Mouse (Mus musculus) adrenal gland, postnatal 4 days (tissue): Measurements from ENCODE around the gene Btaf1. TPM values are rescaled to one million over a fixed set of nuclear protein-coding genes. Genes with fewer than 3 reads are reported as not detected.
A peak's percentile ranks its signal among the peaks of the same experiment; 100 is the strongest.
"Not testable (repeated sequence)": the region's sequence is repeated elsewhere in the genome, so short reads cannot be mapped to it uniquely, and the experiment has no call there.

ENCODE experiments used
- DNase-seq, 2 experiments: peaks; one replicate each; pipeline ENCODE4 v3.0.0; 2021 to 2022; ENCODE audit warnings: low spot score in 2 of 2, mixed read lengths in 2 of 2
- total RNA-seq, 2 experiments: library from RNA; stranded (reverse); gene quantifications; 2 replicates each; pipeline ENCODE4 v1.2.3; 2021

Gene Btaf1
- total RNA-seq, 2 experiments from 2014 or later: 18.4 to 20.1 TPM

DNA sequence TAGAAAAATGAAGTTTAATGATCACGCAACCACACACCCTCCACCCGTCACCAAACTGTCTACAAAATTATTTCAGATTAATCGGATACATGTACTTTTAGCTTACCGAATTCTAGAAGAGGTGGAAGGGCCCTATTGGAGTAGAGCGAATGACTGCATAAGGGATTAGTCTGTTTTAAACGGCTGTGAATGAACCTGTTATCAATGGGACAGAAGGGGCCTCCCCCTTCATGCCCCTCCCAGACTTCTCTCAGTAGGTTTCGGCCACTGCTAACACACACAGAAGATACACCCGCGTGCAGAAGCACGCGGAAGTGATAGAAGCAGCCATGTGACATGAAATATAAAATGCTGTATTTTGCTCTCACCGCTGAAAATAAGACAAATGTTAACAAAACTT lies 6.4 kb upstream of the Btaf1 start, which contains the start of gene Fgfbp3:
TSS of gene Fgfbp3 (minus strand) at position 150 of the 400 bp plus-strand sequence.
- no peak for DNase-seq

DNA sequence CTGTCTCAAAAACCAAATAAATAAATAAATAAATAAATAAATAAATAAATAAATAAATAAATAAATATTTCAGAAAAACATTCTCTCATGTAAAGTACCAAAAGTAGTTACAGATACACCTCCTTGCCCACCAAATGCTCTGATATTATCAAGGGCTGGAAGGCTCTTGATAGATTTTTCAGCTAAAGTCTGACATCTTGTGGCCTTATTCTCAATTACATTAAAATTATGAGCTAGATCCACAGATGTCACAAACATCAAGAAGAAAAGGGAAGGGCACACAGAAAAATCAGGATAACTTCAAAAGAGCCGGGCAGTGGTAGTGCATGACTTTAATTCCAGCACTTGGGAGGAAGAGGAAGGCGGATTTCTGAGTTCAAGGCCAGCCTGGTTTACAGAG lies 3.9 kb upstream of the Btaf1 start:
- no peak for DNase-seq

DNA sequence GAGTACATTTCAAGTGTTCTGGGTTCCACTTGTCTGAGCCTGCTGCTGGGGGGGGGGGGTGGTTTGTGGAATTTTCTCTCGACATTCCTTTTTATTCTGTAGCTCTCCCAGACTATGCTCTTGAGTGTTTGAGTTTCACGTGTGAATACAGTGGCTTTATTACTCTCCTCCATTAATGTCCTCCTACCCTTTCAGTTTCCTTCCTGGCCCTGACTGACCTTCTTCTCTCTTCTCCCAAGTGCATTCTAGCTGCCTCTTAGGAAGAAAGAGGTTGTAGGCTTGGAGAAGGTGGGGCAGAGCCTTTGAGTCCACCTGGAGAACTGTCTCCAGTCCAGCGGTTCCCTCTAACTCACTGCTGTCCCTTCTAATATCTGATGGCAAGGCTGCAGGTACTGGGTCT lies 2.9 kb upstream of the Btaf1 start:
- DNase-seq: no peak

DNA sequence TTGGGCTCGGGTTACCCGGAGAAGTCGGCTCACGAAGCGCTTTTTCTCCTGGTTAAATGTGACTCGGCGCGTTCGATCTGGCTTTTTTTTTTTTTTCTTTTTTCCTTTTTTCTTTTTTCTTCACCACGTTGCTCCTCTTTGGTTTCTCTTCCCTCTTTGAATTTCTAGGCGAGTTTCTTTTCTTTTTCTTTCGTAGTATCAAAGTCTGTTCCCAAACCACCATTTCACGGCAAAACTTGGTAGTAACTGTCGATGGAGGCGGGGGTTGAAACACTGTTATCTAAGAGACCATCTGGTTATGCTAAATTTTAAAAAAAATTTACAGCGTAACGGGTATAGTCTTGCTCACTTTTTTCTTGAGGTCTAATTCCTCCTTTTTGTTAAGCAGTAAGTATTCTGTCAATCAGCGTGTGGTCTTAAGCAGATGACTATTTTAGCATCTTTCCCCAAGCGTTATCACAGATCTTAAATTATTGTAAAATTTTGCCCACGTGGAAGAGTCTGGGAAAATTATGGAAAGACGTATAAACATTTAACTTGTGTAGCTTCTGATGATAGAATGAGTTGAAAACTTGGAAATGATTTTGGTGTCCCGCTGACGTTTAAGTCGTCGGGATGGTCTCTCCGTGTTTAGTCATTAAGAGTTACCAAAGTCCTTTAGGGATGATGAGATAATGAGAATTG lies 816 bp downstream of the Btaf1 start:
- no peak for DNase-seq

DNA sequence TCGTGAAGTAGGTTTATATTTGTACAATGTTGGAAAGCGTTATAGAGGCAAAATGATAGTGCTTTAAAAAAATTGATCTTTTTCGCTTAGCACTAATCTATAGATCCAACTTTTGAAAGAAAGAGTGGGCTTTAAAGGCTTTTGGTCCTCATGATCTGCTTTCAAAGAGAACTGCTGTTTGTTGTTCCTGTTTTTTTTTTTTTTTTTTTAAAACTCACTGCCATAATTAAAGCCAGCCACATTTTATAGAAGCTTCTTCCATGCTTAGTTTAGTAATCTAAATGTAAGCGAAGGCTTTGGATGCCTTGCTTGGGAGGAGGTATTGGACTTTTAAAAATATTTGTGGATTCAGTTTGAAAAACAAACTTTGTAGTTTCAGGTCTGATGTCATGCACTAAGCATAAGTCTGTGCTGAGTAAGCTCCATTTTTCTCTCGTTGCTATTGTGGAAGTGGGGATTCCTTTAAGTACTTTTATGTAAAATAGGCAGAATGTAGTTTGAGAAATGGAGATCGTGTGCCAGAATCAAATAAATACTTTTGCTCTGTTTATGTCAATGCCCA lies 2.0 kb downstream of the Btaf1 start:
- no peak for DNase-seq

DNA sequence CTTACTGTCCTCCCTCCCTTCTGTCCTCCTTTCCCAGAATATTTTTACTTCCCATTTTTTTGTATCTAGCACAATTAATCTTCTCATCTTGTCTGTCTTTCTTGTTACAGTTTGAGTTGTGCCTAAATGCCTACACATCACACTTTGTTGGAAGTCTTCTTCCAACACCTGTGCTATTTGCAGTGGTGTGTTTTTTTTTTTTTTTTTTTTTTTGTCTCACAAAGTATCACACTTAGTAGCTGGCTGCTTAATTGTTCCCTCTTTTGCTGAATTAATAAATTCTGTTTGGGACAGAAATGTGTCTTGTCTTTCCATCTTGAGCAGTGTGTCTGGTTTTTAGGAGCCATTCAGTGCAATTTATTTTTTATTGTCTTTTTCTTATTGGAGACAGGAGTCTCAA lies 3.9 kb downstream of the Btaf1 start:
- DNase-seq: no peak

DNA sequence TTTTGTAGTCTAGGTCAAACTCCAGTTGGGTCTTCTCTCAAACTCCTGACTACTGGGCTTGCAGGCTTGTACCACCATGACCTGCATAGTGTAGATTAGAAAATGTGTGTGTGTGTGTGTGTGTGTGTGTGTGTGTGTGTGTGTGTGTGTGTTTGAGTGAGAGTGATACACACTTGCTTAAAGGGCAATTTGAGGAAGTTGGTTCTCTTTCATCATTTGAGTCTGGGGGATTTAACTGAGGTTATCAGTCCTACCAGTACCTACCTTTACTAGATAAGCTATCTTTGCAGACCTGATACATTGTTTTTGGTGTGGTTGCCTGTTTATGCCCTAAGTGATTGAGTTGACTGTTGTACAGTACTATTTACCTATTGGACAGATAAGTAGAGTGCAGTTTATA lies 6.2 kb downstream of the Btaf1 start:
- no peak for DNase-seq

DNA sequence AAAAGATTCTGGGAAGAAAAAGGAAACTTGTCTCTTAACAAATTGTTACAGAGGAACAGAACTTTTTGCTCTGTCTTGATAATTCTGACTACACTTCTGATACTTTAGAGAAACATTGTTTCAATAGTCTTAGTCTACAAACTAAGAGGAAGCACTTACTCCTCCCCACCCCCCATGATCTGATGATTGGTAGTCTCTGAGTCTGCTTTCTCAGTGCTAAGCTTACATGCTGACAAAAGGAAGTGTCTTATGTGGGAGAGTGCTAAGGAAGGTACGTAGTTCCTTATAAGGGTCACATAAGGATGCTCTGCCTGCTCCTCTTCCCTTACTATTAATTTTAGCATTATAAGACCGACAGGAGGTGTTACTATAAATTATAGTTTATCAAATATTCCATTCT lies 6.7 kb downstream of the Btaf1 start:
- no peak for DNase-seq

DNA sequence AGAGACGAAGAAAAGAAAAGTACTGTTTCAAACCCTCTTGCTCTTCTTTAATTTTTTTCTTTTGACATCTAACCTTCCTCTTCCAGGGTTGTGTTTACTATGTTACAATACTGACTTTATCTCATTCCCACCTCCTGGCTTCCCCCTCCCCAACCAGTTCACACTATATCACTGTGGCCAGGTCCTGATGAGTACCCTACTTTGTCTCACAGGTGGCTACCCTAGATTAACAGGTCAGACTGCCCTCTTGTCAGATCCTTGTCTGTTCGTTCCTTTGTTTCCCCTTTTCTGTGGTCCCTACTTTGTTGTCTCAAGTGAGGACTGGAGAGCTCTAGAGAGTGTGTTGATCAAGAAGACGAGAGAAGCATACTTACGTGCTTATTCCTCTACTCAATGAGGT lies 10.4 kb downstream of the Btaf1 start:
- no peak for DNase-seq

DNA sequence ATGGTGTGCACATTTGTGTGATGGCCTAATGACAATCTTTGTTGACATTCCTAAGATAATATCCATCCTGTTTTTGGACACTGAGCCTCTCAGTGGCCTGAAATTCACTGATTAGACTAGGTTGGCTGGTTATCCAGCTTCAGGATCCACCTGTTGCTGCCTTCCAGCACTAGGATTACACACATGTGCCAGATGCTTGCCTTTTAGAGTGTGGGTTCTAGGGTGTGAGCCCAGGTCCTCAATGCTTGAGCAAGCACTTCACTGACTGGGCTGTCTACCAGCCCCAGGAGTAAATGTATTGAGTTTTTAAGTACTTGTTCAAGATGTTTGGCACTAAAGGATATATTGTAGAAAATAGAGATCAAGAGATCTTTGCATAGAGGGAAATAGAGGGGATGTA lies 12.1 kb downstream of the Btaf1 start:
- no peak for DNase-seq

DNA sequence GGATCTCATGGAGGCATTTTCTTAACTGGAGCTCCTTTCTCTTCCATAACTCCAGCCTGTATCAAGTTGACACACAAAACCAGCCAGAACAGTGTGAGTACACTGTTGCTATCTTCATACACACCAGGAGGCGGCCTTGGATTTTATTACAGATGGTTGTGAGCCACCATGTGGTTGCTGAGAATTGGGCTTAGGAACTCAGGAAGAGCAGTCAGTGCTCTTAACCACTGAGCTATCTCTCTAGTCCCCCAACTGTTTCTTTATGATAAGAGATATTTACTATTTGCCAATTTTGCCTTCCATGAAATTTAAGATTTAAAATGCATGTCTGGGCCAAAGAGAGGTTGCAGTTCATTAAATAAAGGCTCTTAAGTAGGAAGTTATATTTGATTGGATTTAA lies 14.2 kb downstream of the Btaf1 start:
- DNase-seq: no peak

DNA sequence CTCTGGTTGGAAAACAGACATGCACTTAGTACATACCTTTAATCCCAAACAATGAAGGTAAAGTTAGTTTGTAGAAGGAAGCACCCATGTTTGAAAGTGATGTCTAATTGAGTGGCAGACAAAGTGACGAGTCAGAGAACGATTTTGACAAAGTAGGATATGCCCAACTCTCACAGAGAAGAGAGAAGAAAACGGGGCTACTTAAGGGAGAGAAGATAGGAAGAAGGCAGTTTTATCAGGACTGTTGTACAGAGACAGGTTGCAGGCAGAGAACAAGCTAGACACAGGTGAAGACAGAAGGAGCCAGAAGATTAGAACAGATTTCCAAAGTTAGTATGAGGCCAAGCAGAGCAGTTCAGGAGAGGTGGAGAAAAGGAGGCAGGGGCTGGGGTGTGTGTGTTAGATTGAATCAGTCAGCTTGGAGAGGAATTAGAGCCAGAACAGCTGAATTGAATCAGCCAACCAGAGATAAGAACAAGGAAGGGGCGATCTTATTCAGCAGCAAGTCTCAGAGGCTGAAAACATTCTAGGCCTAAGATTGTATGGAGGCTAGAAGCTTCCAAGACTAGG lies 27.8 kb downstream of the Btaf1 start:
- no peak for DNase-seq

DNA sequence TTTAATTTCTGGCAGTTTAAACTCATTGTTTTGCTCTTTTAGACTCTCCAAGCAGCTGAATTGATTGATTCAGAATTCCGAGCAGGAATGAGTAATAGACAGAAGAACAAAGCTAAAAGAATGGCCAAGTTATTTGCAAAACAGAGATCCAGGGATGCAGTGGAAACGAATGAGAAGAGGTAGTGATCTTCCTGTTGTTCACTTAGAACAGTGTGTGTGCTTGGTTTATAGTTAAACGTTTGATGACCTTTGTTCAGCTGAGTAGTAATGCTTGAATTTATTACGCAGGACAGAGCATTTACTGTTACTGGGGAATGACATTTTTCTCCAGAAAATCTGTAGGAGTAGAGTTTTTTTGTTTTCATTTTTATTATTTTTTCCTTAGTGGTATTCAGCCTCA lies 32.5 kb downstream of the Btaf1 start:
- DNase-seq: no peak

DNA sequence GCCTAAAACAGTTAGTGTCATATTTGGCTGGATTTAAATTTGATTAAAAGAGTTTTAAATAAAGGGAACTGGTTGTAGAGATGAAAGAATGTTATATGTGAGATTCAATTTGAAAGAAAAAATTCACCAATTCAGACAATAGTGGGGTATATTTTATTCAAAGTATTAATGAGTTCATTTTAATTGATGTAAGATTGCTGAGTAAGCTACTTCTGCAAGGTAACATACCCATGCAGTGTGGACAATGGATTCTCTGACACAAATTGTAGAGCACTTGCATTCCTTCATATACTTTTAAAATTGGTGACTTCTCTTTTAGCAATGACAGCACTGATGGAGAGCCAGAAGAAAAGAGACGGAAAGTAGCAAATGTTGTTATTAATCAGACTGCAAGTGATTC lies 35.4 kb downstream of the Btaf1 start:
- no peak for DNase-seq

DNA sequence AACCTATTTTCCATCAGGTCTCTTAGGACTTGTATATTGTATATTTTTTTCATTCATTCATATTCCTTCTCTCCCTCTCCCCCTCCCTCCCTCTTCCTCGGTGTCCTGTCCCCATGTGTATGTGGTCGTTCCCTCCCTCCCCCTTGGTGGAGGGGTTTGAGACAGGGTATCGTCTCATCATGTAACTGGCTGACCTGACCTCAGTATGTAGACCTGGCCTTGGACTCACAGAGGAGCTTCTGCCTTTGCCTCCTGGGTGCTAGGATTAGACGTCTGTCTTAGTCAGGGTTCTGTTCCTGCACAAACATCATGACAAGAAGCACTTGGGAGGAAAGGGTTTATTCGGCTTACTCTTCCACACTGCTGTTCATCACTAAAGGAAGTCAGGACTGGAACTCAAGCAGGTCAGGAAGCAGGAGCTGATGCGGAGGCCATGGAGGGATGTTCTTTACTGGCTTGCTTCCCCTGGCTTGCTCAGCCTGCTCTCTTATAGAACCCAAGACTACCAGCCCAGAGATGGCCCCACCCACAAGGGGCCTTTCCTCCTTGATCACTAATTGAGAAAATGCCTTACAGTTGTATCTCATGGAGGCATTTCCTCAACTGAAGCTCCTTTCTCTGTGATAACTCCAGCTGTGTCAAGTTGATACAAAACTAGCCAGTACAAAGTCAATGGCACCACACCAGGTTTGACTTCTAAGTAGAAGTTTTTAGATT lies 36.8 kb downstream of the Btaf1 start:
- not testable (repeated sequence) for DNase-seq

DNA sequence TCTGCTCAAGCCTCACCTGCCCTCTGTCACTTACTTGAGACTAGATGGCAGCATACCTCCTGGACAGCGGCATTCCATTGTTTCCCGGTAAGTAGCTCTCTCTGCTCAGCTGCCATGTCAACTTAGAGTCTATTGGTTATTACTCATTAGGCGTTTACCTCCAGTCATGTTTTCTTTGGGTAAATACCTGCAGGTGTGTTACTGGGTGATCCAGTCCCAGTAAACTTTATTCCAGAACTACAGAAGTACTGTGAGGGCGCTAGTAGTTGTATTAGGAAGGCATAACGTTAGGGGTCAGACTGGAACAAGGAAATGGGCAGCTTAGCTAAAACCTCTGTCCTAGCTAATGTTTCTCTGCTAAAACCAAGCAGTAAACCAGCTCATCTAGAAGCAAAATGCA lies 78.7 kb downstream of the Btaf1 start:
- DNase-seq: no peak

DNA sequence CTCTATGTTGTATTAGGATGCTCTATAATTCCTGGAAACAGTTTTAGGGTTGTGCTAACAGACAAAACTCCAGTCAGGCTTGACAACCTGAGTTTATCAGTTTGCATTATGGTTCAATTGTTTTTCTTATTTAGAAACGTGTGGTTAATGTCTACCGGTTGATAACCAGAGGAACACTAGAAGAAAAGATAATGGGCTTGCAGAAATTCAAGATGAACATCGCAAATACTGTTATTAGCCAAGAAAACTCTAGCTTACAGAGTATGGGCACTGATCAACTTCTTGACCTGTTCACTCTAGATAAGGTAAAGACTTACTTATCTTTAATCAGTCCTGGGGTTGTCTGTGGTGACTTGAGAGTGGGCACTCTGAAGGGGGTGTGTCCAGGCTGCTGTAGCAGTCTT lies 84.0 kb downstream of the Btaf1 start:
- DNase-seq: no peak

DNA sequence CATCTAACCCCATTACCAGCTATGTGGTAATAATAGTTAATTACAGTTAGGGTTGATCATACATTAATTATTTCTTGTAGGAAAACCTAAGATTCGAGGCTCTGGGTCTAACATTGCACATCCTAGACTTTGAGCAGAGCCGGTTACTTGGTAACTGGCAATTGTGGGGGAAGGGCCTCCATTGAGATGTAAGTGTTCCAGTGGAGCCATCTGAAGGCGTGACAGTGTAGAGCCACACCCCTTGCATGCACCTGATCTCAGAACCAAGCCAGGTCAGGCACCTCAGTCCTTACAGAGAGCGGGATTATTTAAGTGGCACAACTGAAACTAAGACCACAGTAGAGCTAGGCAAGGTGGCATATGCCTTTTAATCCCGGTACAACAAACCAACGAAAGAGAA lies 87.6 kb downstream of the Btaf1 start:
- DNase-seq: no peak

DNA sequence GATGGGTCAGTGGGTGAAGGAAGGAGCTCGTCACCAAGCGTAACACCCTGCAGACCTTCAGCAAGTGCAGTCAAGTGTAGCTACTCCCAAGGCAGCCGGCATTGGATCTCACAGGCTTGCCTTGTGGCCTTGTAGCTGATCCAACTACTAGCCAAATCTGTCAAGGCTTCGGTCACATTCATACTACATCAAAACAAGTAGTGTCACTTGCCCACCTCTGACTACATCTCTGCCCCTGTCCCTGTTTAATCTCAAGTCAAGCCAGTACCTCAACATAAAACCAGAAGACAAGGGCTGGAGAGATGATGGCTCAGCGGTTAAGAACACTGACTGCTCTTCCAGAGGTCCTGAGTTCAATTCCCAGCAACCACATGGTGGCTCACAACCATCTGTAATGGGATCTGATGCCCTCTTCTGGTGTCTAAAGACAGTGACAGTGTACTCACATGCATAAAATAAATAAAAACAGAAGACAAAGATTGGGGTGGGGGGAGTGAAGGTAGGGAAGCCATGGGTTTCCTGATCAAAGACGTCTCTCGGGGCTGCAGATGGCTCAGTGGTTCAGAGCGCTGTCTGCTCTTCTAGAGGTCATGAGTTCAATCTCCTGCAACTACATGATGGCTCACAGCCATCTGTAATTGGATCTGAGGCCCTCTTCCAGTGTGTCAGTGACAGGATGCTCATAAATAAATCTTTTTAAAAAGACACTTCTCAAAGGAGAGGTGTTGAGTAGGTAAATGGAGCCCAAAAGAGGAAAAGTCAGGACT lies 88.5 kb downstream of the Btaf1 start:
- DNase-seq: no peak

DNA sequence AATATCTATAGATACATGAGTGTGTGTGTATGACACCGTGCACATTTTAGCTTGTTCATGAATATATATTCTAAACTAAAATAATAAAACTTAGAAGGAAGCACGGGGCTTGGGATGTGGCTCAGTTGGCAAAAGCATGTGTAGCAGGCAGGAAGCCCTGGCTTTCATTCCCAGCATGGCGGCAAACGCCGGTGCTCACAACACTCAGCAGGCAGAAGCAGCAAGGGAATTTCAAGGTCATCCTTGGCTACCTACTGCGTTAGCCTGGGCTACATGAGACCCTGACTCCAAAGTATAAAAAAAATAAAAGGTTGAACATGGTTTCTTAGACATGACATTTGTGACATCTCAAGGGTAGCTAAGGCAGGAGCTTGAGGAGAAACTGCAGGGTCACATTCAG lies 91.0 kb downstream of the Btaf1 start:
- no peak for DNase-seq

DNA sequence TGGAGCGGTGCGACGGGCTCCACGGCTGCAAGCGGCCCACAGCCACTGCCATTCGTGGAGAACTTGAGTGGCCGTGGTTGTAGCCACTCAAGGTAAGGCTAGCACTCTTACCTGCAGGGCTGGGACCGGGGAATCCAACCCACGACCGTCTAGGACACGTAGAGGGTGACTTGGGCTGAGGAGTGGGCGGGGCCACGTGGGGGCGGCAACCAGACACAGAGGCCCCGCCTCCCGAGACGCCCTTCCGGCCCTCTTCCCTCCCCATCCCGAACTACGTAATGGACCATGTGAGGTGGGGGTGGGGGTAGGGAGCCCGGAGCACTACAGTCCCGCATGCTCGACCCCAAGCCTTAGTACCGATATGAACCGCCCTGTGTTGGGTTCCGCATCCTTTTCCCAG lies 92.5 kb downstream of the Btaf1 start:
- DNase-seq: peak; percentile 26 to 50

DNA sequence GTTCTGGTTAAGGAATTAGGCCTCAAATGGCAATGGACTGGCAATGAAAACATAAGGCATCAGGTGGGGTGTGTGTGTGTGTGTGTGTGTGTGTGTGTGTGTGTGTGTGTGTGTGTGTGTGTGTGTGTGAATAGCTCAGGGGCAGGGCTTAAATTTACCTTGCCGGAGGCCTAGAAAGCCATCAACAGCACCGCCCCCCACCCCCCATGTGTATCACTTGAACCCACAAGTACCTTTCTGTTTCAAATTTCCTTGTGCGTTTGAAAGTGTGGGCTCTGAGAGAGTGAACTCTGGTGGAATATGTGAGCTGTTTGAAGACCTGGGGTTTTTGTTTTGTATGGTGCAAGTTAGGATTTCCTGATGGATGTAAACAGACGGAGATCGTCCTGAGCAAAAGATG lies 93.1 kb downstream of the Btaf1 start:
- no peak for DNase-seq
